Mouse (Mus musculus) E14TG2a.4 (cell line): Measurements from ENCODE around the gene Stard5.

Experiments used
- H3K27me3 ChIP-seq: 2 replicates; pipeline ENCODE4 v1.6.1; 2014; ENCODE audit warnings: low read length, control low read depth; ENCODE audit not compliant: insufficient read depth
- H3K36me3 ChIP-seq: 2 replicates; pipeline ENCODE4 v1.6.1; 2014; ENCODE audit warnings: low read length, control low read depth; ENCODE audit not compliant: insufficient read depth
- H3K4me1 ChIP-seq: replicated peaks from 2 replicates; pipeline ENCODE4 v1.6.1; 2014; ENCODE audit warnings: low read depth, low read length, control low read depth
- H3K4me3 ChIP-seq: replicated peaks from 2 replicates; pipeline ENCODE4 v1.5.1; 2014; ENCODE audit warnings: mild to moderate bottlenecking, low read length
- H3K9me3 ChIP-seq: 2 replicates; pipeline ENCODE4 v1.6.1; 2014; ENCODE audit warnings: low read length, control low read depth
- CTCF ChIP-seq: conservative IDR thresholded peaks from 2 replicates; pipeline ENCODE4 v1.5.1; 2014; ENCODE audit warnings: low read length
- NANOG ChIP-seq: IDR thresholded peaks from 2 replicates; pipeline ENCODE4 v1.6.1; 2014; ENCODE audit warnings: borderline replicate concordance, low read length, mixed read lengths
- POU5F1 ChIP-seq: IDR thresholded peaks from 2 replicates; pipeline ENCODE4 v1.6.1; 2014; ENCODE audit warnings: low read length, borderline replicate concordance

Gene Stard5

DNA sequence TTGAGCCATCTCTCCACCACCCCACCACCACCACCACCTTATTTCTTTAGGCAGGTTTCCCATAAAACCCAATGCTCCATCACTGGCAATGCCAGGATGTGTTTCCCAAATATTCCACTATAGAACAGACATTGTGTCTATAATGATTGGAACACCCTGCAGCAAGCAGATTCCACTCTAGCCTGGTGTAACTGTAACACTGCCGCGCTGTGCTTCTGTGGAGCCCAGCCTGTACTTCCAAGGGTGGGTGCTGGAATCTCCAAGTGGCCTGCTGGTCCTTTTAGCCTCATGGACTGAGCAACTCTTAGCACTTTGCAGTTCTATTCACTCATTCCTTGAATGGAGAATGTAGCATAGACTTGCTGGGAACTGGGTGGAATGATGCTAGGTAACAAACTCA is 25.0 kb upstream of the Stard5 start:
- TF ChIP-seq CTCF (no peak), NANOG (no peak), POU5F1 (no peak)
- Histone ChIP-seq H3K9me3 (no peaks in the 10 kb centered on the region; the same call in 1 of the 2 replicates), H3K4me3 (no peak overlapping the region), H3K27me3 (no peaks in the 10 kb centered on the region), H3K36me3 (no peaks in the 10 kb centered on the region), H3K4me1 (no peaks in the 10 kb centered on the region)

DNA sequence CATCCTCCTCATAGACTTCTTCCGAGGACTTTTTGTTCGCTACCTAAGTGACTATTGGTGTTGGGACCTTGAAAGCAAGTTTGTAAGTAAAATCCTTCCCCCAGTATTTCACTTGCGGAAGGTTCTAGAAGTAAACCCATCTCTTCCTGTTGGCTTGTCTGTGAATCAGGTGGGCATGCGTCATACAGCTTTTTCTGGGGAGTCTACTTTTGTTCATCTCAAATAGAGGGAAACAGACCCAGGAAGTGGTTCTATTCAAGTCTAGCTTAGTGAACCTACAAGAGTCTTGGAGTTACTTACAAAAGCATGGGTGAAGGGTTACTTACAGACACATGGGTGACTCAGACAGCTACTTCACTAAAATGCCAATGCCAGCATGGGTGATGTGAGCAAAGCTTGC is 21.9 kb upstream of the Stard5 start:
- no peaks in the 10 kb centered on the region for H3K4me1 ChIP-seq
- H3K27me3 ChIP-seq: no peaks in the 10 kb centered on the region
- H3K36me3 ChIP-seq: no peaks in the 10 kb centered on the region
- H3K9me3 ChIP-seq: no peaks in the 10 kb centered on the region; the same call in 1 of the 2 replicates
- H3K4me3 ChIP-seq: no peak overlapping the region
- TF ChIP-seq CTCF: no peak
- TF ChIP-seq NANOG: no peak
- no peak for TF ChIP-seq POU5F1

DNA sequence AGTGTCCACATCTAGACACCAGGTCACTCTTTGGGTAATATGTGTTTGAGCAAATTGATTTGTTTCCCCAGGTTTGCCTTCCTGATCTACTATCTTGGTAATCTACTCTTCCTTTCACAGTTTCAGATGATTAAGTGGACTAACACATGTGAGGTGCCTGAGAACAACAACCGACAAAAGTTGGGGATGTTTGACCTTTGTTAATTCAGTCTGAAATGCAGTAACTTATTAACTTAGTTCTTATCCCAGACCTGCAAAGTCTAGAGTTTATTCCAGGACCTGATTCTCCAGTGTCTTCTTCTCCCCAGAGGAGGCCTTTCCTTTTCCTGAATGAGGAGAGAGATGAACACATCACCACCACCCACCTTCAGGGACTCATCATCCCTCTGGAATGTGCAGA is 19.9 kb upstream of the Stard5 start:
- H3K4me1 ChIP-seq: peaks cover 6% of the 10 kb centered on the region
- H3K9me3 ChIP-seq: no peaks in the 10 kb centered on the region
- no peaks in the 10 kb centered on the region for H3K27me3 ChIP-seq

DNA sequence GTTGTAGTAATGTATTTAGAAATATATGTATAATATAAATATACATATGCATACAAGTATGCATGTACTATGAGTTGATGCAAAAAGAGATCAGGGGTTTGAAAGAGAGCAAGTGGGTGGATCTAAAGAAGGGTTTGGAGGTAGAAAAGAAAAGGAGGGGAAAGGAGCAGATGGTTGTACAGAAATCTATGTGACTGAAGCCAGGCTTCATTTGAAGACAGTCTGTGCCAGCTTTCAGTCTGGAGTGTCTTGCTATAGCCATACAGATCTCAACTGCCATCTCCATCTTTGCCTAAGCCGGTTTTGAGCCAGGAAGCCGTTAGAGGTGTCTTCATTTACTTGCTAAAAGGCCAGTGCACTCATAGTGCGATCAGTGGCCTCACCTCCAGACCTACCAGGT is 16.5 kb upstream of the Stard5 start:
- Histone ChIP-seq H3K4me3 (no peak overlapping the region), H3K4me1 (peaks cover 15% of the 10 kb centered on the region), H3K36me3 (no peaks in the 10 kb centered on the region), H3K9me3 (no peaks in the 10 kb centered on the region), H3K27me3 (no peaks in the 10 kb centered on the region)
- no peak for TF ChIP-seq CTCF
- no peak for TF ChIP-seq POU5F1
- TF ChIP-seq NANOG: no peak

More for the DNA sequence above, 19.9 kb upstream of the Stard5 start:
- H3K36me3 ChIP-seq: no peaks in the 10 kb centered on the region
- no peak overlapping the region for H3K4me3 ChIP-seq
- TF ChIP-seq POU5F1 (no peak), NANOG (no peak), CTCF (no peak)

DNA sequence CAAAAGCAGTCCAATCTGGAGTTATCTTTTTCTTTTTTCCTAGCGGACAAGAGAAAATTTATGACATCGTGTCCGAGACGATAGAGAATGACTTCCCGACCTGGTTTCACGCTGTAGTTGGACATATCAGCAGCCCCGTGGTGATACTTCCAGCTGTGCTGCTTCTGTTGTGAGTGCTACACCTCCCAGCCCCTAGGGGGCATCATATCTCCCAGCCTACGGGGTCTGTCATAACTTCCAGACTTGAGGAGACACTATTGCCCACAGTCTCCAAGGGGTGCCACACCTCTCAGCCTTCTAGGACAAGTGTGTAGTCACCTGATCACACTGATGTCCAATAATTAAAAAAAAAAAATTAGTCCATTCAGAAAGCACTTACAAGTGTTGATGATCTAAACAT is 15.9 kb upstream of the Stard5 start:
- no peak for TF ChIP-seq NANOG
- peak; percentile 17 for TF ChIP-seq CTCF
- Histone ChIP-seq H3K4me3 (no peak overlapping the region), H3K9me3 (no peaks in the 10 kb centered on the region), H3K4me1 (peaks cover 15% of the 10 kb centered on the region), H3K27me3 (no peaks in the 10 kb centered on the region), H3K36me3 (no peaks in the 10 kb centered on the region)

DNA sequence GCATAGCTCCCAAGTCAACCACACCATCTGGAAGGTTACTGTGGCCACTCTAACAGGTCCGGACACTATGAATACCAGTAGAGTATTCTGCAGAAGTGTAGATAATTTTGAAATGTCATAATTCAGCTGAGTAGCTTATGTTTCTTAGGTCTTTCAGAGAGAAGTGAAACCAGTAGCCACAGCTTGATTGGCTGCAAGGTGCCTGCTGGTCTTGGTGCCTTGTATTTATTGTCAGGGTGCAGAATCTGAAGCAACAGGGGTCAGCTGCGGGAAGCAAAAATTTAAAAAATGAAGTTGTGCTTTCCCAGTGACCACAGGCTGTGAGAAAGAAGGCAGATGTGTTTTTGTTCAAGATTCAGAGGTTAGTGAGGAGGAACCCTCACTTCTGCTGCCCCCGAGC is 15.5 kb upstream of the Stard5 start:
- Histone ChIP-seq H3K9me3 (no peaks in the 10 kb centered on the region), H3K36me3 (no peaks in the 10 kb centered on the region), H3K27me3 (no peaks in the 10 kb centered on the region), H3K4me3 (no peak overlapping the region), H3K4me1 (peaks cover 15% of the 10 kb centered on the region)
- TF ChIP-seq NANOG (no peak), POU5F1 (no peak), CTCF (no peak)

DNA sequence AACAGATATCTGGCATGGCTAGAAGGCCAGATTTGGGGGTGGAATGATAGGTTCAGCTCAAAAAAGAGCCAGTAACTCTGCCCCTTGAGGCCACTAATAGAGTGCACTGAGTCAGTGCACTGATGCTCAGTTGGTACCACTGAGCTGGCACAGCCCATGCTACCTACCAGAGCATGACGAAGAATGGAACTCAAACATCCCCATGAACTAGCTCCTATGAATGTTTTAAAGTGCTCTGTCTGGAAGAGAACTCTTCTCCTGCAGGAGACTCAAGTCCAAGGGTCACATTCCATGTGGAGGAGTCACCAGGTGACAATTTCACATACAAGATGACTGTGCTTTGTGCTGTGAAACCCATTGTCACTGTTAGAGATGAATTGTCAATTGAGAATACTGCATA is 13.1 kb upstream of the Stard5 start:
- peaks cover 15% of the 10 kb centered on the region for H3K4me1 ChIP-seq
- H3K36me3 ChIP-seq: no peaks in the 10 kb centered on the region
- TF ChIP-seq CTCF (no peak), POU5F1 (no peak), NANOG (no peak)
- H3K27me3 ChIP-seq: no peaks in the 10 kb centered on the region
- H3K4me3 ChIP-seq: no peak overlapping the region
- H3K9me3 ChIP-seq: no peaks in the 10 kb centered on the region

DNA sequence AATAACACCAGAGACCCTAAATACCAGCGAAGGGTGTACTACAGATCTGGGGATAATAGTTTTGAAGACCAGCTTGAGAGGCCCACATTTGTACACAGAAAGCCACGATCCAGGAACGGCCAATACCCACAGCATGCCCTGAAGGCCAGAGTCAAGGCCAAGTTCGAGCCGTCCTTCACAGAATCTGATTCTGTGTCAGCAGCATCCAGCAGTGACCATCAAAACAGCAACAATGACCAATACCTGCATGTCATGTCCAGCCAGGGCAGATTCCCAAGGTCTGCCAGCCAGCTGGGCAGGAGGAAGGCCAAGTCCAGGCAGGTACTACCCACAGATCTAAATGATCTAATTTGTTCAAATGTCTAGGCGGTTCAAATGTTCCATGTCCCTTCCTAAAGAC is 9.2 kb upstream of the Stard5 start:
- no peak for TF ChIP-seq POU5F1
- TF ChIP-seq NANOG: no peak
- no peak for TF ChIP-seq CTCF
- Histone ChIP-seq H3K36me3 (no peaks in the 10 kb centered on the region), H3K4me3 (no peak overlapping the region), H3K4me1 (peaks cover 2% of the 10 kb centered on the region; the same call in 1 of the 2 replicates), H3K9me3 (no peaks in the 10 kb centered on the region), H3K27me3 (no peaks in the 10 kb centered on the region)

DNA sequence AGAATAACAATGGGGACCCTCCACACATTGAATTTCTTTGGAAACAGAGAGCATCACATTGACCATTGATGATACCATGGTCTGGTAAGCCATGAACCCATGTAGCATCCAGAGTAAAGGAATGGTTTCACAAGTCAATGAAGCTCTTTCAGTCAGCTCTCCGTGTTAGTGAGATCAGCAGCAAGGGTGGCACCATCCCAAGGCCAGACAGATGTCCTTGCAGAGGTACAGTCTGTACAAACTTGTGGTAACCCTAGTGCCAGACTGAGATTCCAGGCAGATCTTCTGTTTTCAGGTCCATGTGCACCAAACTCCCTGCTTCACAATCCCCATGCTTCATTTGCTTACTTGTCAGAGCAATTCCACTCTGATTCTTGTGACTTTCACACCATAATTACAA is 7.7 kb upstream of the Stard5 start:
- Histone ChIP-seq H3K4me3 (no peak overlapping the region), H3K4me1 (no peaks in the 10 kb centered on the region), H3K36me3 (no peaks in the 10 kb centered on the region), H3K9me3 (no peaks in the 10 kb centered on the region), H3K27me3 (no peaks in the 10 kb centered on the region)
- TF ChIP-seq NANOG (no peak), CTCF (no peak), POU5F1 (no peak)

DNA sequence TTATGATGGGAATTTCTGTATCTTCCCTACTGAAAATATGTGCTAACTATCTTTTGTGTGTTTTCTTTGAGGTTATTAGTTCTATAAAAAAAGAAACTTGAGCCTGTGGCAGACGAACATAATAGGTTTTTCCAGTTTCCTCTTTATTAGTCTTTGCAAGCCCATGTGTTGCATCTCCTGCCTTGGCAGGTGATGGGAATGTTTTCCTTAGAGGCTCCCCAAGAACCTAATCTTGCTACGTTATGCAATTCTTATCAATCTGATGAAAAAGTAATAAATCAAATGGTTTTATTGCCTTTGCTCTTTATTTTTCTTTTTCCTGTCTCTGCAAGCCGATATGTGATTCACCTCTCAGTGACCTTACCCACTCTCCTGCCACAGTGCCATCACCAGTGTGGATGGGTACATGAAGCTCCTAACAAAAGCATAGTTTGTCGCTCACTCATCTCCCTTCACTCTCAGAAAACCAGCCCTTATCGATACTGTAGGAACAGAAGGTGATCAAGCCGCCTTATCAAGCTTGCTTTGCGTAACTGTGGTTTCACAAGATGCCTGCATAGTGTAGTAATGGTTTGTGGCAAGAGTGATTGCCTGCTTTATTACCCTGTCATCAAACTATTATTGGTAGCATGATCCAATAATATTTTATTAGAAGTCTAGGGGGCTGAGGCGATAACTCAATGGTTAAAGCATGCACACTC is 5.1 kb upstream of the Stard5 start:
- no peaks in the 10 kb centered on the region for H3K9me3 ChIP-seq
- no peaks in the 10 kb centered on the region for H3K27me3 ChIP-seq
- no peaks in the 10 kb centered on the region for H3K36me3 ChIP-seq
- no peak for TF ChIP-seq NANOG
- no peak for TF ChIP-seq POU5F1
- no peak for TF ChIP-seq CTCF
- H3K4me1 ChIP-seq: peaks cover 7% of the 10 kb centered on the region
- no peak overlapping the region for H3K4me3 ChIP-seq
